Mouse (Mus musculus) lung, postnatal 36 days (tissue): ENCODE measurements around the gene Acsf3.

Source experiments
- DNase-seq: peaks from one replicate; pipeline ENCODE4 v3.0.0; 2022; ENCODE audit warnings: mixed read lengths

Acsf3 gene

GRCm38 (mm10) chr8:122762731-122763266 is 12.5 kb upstream of the Acsf3 start:
- DNase-seq: peak; percentile 26

GRCm38 (mm10) chr8:122763267-122763738 is 12.0 kb upstream of the Acsf3 start:
- peak; percentile 65 for DNase-seq

GRCm38 (mm10) chr8:122764790-122765474 is 10.4 kb upstream of the Acsf3 start:
- no peak for DNase-seq

GRCm38 (mm10) chr8:122766189-122766588 is 9.1 kb upstream of the Acsf3 start:
- no peak for DNase-seq

GRCm38 (mm10) chr8:122766647-122767200 is 8.6 kb upstream of the Acsf3 start:
- DNase-seq: no peak

- DNase-seq: no peak
Measured at GRCm38 (mm10) chr8:122767229-122767628, 8.1 kb upstream of the Acsf3 start.

- no peak for DNase-seq
Measured at GRCm38 (mm10) chr8:122769251-122770058, 5.8 kb upstream of the Acsf3 start.

- no peak for DNase-seq
Measured at GRCm38 (mm10) chr8:122772431-122773060, 2.7 kb upstream of the Acsf3 start.

- no peak for DNase-seq
Measured at GRCm38 (mm10) chr8:122777701-122778100, 2.4 kb downstream of the Acsf3 start.

GRCm38 (mm10) chr8:122778703-122779239 is 3.5 kb downstream of the Acsf3 start:
- DNase-seq: no peak

- DNase-seq: no peak
Measured at GRCm38 (mm10) chr8:122779255-122779654, 4.0 kb downstream of the Acsf3 start.

- no peak for DNase-seq
Measured at GRCm38 (mm10) chr8:122784756-122785155, 9.5 kb downstream of the Acsf3 start.

GRCm38 (mm10) chr8:122789796-122790195 is 14.5 kb downstream of the Acsf3 start:
- DNase-seq: no peak

GRCm38 (mm10) chr8:122793375-122794174 is 18.3 kb downstream of the Acsf3 start:
- peak; percentile 46 for DNase-seq

- no peak for DNase-seq
Measured at GRCm38 (mm10) chr8:122794175-122794454, 18.8 kb downstream of the Acsf3 start.

- no peak for DNase-seq
Measured at GRCm38 (mm10) chr8:122803906-122804761, 28.8 kb downstream of the Acsf3 start.

GRCm38 (mm10) chr8:122805349-122805748 is 30.1 kb downstream of the Acsf3 start:
- DNase-seq: no peak

- DNase-seq: no peak
Measured at GRCm38 (mm10) chr8:122806956-122807538, 31.8 kb downstream of the Acsf3 start.

- no peak for DNase-seq
Measured at GRCm38 (mm10) chr8:122807907-122808306, 32.6 kb downstream of the Acsf3 start.

GRCm38 (mm10) chr8:122810376-122810775 is 35.1 kb downstream of the Acsf3 start:
- no peak for DNase-seq
